Mouse (Mus musculus): ENCODE measurements around the gene Arhgap27.

Arhgap27 gene

GRCm38 (mm10) chr11:103365022-103365421, 1.5 kb upstream of the Arhgap27 start:
- no peak for TF ChIP-seq GATA4 (IDR thresholded peaks at IDR 0.05; ENCODE audit: insufficient replicate concordance, low read length)

GRCm38 (mm10) chr11:103364335-103364734, 843 bp upstream of the Arhgap27 start:
- no peak for TF ChIP-seq GATA4 (IDR thresholded peaks at IDR 0.05; ENCODE audit: insufficient replicate concordance, low read length)

GRCm38 (mm10) chr11:103362521-103363181, 841 bp downstream of the Arhgap27 start:
- TF ChIP-seq GATA4 (IDR thresholded peaks at IDR 0.05; ENCODE audit: insufficient replicate concordance, low read length), result no peak

- no peak for TF ChIP-seq GATA4 (IDR thresholded peaks at IDR 0.05; ENCODE audit: insufficient replicate concordance, low read length)
Measured at GRCm38 (mm10) chr11:103362054-103362432, 1.4 kb downstream of the Arhgap27 start.

DNA sequence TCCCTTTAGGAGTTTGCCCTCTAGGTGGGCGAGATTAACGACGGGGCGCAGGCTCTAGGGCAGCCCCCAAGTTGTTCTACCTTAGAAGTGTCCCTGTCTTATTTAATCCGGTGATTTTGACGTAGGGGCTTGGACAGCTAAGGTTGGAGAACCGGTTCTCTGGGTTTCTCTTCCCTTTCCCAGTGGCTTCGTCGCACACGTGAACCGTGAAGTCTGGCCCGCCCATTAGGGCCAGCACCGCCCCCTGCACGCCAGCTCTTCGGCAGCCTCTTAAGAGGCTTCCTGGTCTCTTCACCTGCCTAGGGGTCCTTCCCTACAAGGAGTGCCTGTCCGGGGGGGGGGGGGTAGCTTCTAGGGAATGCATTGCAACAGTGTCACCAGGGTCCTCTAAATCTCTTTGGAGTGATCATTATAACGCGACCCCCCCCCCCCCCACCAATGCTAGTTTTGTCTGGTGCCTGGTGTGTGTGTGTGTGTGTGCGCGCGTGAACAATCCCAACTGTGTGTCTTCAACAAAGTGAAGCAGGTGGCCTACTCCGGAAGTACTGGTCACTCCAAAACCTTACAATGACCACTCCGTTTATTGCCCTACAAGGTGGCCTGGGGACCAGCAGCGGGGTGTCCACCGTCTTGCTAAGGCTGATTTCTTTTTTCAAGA, 2.0 kb downstream of the Arhgap27 start:
- no peak for TF ChIP-seq GATA4 (IDR thresholded peaks at IDR 0.05; ENCODE audit: insufficient replicate concordance, low read length)

GRCm38 (mm10) chr11:103360661-103361081, 2.8 kb downstream of the Arhgap27 start:
- no peak for TF ChIP-seq GATA4 (IDR thresholded peaks at IDR 0.05; ENCODE audit: insufficient replicate concordance, low read length)

DNA sequence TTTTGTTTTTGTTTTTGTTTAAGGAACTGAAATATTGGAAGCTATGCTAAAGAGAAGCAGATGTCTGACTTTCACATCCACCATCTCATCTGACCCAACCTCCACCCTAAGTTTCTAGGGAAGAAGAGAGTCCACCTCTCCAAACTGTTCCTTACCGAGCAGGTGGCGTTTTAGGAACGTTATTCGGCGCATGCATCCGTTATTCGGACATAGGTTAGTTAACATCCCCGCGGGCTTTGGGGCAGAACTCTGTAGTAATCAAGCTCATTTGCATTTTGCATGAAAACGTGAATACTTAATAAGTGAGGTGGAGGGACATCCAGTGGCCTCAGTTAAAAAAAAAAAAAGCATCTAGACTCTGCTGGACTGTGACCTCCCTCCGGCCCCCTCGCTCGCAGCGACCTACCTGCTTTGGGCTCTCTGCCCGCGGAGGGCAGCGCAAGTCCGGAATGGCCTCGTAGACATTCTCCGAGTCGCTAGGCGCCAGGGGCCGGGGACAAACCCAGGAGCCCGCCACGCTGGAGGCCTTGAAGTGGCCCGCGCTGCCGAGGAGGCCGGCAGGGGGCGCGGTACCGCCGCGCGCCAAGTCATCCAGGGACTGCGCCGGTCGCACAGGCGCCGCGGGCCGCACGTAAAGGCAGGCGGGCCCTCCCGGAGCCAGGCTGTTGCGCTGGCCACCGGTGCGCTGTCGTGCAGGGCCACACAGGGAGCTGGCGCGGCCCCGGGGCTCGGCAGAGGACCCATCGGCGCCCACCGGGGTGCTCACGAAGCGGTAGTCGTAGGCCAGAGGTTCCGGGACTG, 3.5 kb downstream of the Arhgap27 start:
- no peak for TF ChIP-seq GATA4 (IDR thresholded peaks at IDR 0.05; ENCODE audit: insufficient replicate concordance, low read length)

- no peak for TF ChIP-seq GATA4 (IDR thresholded peaks at IDR 0.05; ENCODE audit: insufficient replicate concordance, low read length)
Measured at GRCm38 (mm10) chr11:103359122-103359521, 4.4 kb downstream of the Arhgap27 start.

GRCm38 (mm10) chr11:103358316-103358715, 5.2 kb downstream of the Arhgap27 start:
- TF ChIP-seq GATA4 (IDR thresholded peaks at IDR 0.05; ENCODE audit: insufficient replicate concordance, low read length), result no peak

GRCm38 (mm10) chr11:103357710-103358109, 5.8 kb downstream of the Arhgap27 start:
- TF ChIP-seq GATA4 (IDR thresholded peaks at IDR 0.05; ENCODE audit: insufficient replicate concordance, low read length), result no peak

DNA sequence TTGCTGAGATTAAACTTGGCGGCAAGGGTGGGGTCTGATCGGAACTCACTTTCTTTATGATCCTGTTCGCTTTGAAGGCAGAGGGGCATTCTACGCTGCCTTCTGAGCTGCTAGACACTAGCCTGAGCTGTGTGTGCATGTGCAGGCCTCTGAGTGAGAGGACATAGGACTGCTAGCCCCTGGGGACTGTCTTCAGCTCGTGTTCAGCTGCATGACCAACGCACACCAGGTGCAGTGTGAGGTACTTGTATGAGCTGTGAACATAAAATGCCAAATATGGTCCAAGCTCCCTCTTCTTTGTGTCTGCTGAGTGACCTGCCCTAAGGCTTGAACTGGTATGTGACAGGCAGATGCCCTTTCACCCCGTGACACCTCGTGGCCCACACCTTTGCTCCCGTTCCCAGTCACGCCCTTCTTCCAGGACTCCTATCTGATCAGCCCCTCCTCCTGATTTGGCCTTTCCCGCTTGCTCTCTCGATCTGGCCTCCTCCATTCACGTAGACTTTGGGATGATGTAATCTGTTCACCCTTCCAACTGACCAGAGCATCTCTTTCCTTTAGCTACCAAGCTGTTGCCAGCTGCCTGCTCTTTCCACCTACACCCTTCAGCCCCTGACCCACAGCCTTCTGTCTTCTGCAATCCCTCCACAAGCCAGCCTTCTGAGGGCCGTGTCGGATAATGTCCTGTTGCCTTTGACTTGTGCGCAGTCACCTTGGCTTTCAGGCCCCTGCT, 6.4 kb downstream of the Arhgap27 start:
- TF ChIP-seq GATA4 (IDR thresholded peaks at IDR 0.05; ENCODE audit: insufficient replicate concordance, low read length), result no peak

GRCm38 (mm10) chr11:103356032-103356571, 7.4 kb downstream of the Arhgap27 start:
- no peak for TF ChIP-seq GATA4 (IDR thresholded peaks at IDR 0.05; ENCODE audit: insufficient replicate concordance, low read length)

- TF ChIP-seq GATA4 (IDR thresholded peaks at IDR 0.05; ENCODE audit: insufficient replicate concordance, low read length), result no peak
Measured at GRCm38 (mm10) chr11:103355251-103355650, 8.2 kb downstream of the Arhgap27 start.

DNA sequence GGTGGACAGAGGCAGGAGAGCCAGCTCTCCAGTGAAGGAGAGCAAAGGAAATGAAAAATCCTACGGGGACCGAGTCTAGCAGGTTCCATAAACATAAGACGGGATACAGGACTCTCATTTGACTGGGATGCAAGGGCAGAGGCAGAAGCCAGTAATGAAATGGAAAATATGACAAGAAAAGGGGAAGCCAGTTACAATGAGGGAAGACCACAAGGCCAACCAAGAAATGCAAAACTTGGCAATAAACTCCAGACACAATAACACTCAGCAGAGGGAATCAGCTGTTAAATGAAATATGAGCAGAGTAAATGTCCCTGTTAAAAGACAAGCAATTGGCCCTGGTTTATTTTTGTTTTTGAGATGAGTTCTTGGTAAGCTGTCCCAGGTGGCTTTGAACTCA, 9.5 kb downstream of the Arhgap27 start:
- TF ChIP-seq GATA4 (IDR thresholded peaks at IDR 0.05; ENCODE audit: insufficient replicate concordance, low read length), result no peak

- TF ChIP-seq GATA4 (IDR thresholded peaks at IDR 0.05; ENCODE audit: insufficient replicate concordance, low read length), result no peak
Measured at GRCm38 (mm10) chr11:103352239-103352814, 11.2 kb downstream of the Arhgap27 start.
